Mouse (Mus musculus) kidney, adult 11 months (tissue): ENCODE measurements at regions not wholly inside any gene's neighbourhood (a gene's known extent, or its start where the extent isn't known, plus 50 kb on each side); places are given as distances from the start of the nearest gene placed in this dataset.

Experiments
- DNase-seq: peaks from one replicate; pipeline ENCODE4 v3.0.0; 2022

DNA sequence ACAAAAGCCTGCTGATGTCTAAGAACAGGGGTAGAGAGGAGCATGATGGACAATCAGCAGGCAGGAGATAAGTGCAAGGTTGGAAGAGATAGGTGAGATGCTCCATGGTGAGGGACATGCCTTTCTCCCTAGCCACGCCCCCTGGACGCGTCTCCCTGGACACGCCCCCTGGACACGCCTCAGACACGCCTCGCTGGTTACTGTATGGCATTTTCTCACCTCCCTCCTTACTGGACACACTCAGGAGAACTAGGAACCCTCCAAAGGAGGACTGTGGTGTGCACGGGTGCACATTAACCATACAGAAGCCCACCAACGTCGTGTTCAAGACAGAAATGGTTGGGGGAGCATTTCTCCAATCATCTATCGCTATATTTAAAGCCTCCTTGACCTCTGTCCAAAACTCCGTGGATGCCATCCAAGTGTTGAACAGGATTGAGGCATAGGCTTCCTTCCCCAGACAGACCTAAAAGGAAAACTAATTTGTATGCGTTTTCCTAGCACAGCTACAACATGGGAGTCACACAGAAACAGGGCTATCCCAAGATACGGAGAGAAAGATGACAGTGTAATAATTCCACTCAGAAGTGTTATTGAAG, 168.4 kb upstream of the Fam19a5 start:
- no peak for DNase-seq

DNA sequence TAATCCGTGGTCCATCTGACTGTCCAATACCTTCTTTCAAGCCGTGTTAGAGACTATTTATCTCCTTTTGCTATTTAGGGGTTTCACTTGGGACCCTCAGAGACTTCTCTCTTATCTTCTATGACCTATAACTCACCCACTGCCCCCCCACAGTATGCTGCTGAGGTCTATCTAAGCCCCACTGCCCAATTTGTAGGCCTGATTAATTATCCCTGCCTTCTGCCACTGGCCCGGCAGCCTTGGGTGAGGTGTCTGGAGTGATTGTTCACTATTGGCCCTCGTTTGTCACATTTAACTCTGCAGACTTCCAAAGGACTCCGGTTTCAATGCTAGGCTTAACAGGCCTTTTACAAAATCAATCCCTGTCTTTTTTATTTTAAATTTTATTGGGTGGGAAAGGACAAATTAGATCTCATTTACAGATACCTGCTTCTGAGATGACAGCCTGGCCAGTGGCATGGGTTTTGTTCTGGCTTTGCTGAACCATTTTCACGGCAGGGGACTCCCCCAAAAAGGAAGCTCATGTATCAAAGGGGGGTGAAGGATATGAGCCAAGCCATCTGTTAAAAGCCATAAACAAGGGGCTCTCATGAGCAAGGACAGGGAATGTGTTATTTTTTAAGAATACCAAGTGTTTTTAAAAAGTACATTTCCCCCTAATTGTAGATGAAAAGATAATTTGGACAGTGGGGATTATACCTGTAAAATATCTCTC, 160.4 kb upstream of the Fam19a5 start:
- DNase-seq = no peak

GRCm38 (mm10) chr15:87384279-87385066, 159.6 kb upstream of the Fam19a5 start:
- no peak for DNase-seq

- no peak for DNase-seq
Observed at GRCm38 (mm10) chr15:87386513-87386983, 157.6 kb upstream of the Fam19a5 start.

- DNase-seq = no peak
Observed at GRCm38 (mm10) chr15:87391395-87391794, 152.7 kb upstream of the Fam19a5 start.

DNA sequence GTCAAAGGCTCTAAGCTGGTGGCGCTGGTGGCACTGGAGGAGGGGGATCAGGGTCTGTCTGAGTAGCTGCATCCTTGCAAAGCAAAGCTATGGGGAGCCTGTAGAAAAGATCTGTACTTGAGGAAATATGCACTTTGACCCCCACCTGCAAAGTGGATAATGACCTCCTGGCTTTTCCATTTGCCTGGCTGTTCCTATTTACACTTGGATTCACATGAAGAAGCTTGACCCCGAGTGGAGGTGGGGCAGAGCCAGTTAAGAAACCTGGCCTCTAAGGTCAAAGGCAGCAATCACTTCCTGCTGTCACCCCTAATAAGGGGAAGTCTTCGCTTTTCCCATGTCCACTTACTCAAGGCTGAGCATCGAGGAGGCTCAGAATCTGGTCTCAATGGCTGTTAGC, 145.7 kb upstream of the Fam19a5 start:
- DNase-seq = peak; percentile 69

GRCm38 (mm10) chr15:87405689-87406088, 138.4 kb upstream of the Fam19a5 start:
- no peak for DNase-seq

- no peak for DNase-seq
Observed at GRCm38 (mm10) chr15:87411978-87412377, 132.1 kb upstream of the Fam19a5 start.

DNA sequence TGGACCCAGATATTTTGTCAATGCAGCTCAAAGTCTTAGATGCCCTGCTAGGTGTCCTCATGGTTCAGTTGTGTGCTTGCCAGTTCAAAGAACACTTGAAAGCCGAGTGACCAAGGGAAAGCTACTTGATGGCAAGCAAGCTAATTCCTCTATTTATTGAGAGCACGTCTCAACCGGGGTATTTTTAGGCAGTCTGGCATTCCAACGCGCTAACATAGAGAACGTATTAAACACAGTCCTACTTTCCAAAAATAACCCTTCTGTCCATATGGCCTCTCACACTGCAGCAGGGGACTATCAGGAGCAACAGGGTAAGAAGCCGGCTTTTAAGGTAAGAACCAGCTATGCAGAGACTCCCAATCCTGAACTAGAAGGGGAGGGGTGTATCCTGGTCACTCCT, 128.1 kb upstream of the Fam19a5 start:
- no peak for DNase-seq

DNA sequence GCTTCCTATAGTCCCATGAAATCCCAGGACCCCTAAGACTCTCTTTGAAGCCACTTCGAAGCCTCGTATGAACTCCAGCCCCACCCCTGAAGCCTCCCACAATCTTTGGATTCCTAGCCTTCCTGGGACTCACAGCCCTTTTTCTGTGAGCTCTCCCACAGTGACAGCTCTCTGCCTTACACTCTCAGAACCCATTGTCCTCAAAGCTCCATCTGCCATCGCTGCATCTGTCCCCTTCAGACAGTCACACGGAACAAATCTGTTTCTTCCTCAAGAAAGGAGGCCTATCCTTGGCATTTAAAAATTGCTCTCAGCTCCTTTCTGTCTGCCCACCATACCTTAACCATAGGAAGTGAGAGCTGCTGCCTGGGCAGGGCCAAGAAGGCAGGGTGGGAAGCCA, 122.4 kb upstream of the Fam19a5 start:
- no peak for DNase-seq

GRCm38 (mm10) chr15:87433306-87433705, 110.8 kb upstream of the Fam19a5 start:
- no peak for DNase-seq

GRCm38 (mm10) chr15:87433901-87434300, 110.2 kb upstream of the Fam19a5 start:
- no peak for DNase-seq

DNA sequence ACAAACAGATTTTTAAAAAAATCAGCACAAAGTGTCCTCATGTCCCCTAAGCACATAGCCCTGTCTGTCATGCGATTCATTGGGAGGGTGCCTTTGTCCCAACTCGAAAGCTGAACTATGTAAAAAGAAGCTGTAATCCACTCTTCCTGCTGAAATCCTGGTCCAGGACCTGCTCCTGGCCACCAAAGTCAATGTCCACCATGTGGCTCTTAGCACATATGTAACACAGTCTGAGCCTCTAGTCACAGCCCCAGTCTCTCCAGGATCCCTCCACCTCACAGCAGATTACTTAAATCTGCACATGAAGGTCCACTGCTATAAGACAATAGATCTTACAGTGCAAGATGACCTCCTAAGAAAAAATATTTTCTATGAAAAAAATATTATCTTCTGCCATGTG, 108.5 kb upstream of the Fam19a5 start:
- DNase-seq = no peak

- DNase-seq = no peak
Observed at GRCm38 (mm10) chr15:87437611-87438010, 106.5 kb upstream of the Fam19a5 start.

GRCm38 (mm10) chr15:87458932-87459331, 85.2 kb upstream of the Fam19a5 start:
- no peak for DNase-seq

DNA sequence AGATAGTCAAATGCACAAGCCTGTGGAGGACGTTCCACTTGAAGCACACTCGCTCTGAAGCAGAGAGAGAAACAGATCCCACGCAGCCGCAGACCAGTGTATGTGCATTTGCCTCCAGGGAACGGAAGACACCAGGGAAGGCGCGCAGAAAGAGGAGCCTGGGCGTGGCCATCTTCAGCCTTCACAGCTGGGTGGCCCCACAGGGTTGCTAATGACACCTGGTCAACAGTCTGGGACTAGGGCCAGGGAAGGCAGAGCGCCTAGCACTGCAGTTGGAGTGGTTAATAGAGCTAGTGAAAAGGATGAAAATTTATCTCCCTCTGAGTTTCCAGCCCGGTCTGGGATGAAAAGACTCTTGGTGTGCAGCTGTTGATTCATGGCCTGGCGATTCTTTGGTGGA, 67.9 kb upstream of the Fam19a5 start:
- DNase-seq = no peak

DNA sequence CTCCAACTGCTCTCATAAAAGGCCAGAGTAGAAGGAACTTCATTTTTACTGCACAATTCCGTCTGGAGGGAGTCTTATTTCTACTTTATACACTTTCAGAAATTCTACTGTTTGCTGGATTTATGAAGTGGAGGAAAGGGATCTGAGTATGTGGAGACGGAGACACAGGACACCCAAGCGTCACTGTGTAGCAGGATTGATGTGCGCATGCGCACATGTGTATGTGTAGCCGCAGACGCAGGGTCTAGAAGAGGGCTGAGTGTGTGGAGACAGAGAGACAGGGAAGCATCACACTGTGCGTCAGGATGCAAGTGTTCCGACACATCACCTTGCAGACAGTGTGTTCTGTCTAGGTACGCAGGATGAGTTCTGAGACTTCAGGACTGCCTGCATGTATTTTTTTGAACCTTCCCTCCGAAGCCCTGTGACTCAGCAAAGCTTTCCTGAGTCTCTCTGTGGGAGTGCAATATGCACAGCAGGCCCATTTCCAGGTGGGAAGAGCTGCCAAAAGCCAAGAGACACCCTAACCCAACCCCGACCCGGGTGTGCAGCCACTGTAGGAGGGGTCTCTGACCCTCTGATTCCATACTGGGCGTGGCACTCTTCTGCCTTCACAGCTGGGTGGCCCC, 67.1 kb upstream of the Fam19a5 start:
- DNase-seq = no peak

DNA sequence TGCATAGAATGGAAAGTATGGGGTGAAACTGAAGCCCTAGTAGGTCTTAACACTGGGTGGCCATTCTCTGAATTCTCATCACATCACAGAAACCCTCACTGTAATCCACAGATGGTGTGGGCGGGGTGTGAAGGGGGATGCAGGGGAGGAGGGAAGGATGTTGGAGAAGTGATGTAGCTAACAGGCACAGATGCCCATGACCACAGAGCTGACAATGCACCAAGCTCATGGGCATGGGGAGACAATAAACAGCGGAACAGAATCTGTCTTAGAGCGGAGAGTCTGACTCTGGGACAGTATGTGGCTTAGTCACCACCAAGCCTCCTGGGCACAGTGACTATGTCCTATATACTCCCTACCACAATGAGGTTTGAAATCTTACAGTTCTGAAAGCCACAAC, 63.3 kb upstream of the Fam19a5 start:
- no peak for DNase-seq
